Mouse (Mus musculus): ENCODE measurements around the gene Emc7. TPM values are rescaled to one million over a fixed set of nuclear protein-coding genes. Genes with fewer than 3 reads are reported as not detected.
A peak's percentile ranks its signal among the peaks of the same experiment; 100 is the strongest.

The Emc7 gene
- polyA plus RNA-seq, 1 experiment = 10.2 TPM

GRCm38 (mm10) chr2:112501209-112501608 lies 46.4 kb downstream of the Emc7 start:
- DNase-seq (ENCODE audit: low read depth) = peak; percentile 90
- TF ChIP-seq CTCF (IDR thresholded peaks at IDR 0.05; ENCODE audit: borderline replicate concordance, extremely low read depth, insufficient read depth, insufficient read length) (peak; percentile 71), POLR2A (IDR thresholded peaks at IDR 0.05; ENCODE audit: borderline replicate concordance, extremely low read depth, insufficient read depth, insufficient read length, poor library complexity, severe bottlenecking) (no peak)

GRCm38 (mm10) chr2:112503978-112504377 lies 49.2 kb downstream of the Emc7 start:
- no peak for DNase-seq (ENCODE audit: low read depth)
- TF ChIP-seq CTCF (IDR thresholded peaks at IDR 0.05; ENCODE audit: borderline replicate concordance, extremely low read depth, insufficient read depth, insufficient read length) (no peak), POLR2A (IDR thresholded peaks at IDR 0.05; ENCODE audit: borderline replicate concordance, extremely low read depth, insufficient read depth, insufficient read length, poor library complexity, severe bottlenecking) (no peak)

- no peak for TF ChIP-seq CTCF (IDR thresholded peaks at IDR 0.05; ENCODE audit: borderline replicate concordance, extremely low read depth, insufficient read depth, insufficient read length)
- no peak for TF ChIP-seq POLR2A (IDR thresholded peaks at IDR 0.05; ENCODE audit: borderline replicate concordance, extremely low read depth, insufficient read depth, insufficient read length, poor library complexity, severe bottlenecking)
Measured at GRCm38 (mm10) chr2:112506841-112507435, 52.1 kb downstream of the Emc7 start.

GRCm38 (mm10) chr2:112507444-112507843 lies 52.6 kb downstream of the Emc7 start:
- TF ChIP-seq POLR2A (IDR thresholded peaks at IDR 0.05; ENCODE audit: borderline replicate concordance, extremely low read depth, insufficient read depth, insufficient read length, poor library complexity, severe bottlenecking) (no peak), CTCF (IDR thresholded peaks at IDR 0.05; ENCODE audit: borderline replicate concordance, extremely low read depth, insufficient read depth, insufficient read length) (no peak)
- DNase-seq (ENCODE audit: low read depth) = no peak

More at GRCm38 (mm10) chr2:112506841-112507435, 52.1 kb downstream of the Emc7 start:
- DNase-seq (ENCODE audit: low read depth) = no peak

GRCm38 (mm10) chr2:112510140-112510539 lies 55.3 kb downstream of the Emc7 start:
- TF ChIP-seq CTCF (IDR thresholded peaks at IDR 0.05; ENCODE audit: borderline replicate concordance, extremely low read depth, insufficient read depth, insufficient read length) (no peak), POLR2A (IDR thresholded peaks at IDR 0.05; ENCODE audit: borderline replicate concordance, extremely low read depth, insufficient read depth, insufficient read length, poor library complexity, severe bottlenecking) (no peak)
- no peak for DNase-seq (ENCODE audit: low read depth)

GRCm38 (mm10) chr2:112513036-112513435 lies 58.2 kb downstream of the Emc7 start:
- TF ChIP-seq POLR2A (IDR thresholded peaks at IDR 0.05; ENCODE audit: borderline replicate concordance, extremely low read depth, insufficient read depth, insufficient read length, poor library complexity, severe bottlenecking) (no peak), CTCF (IDR thresholded peaks at IDR 0.05; ENCODE audit: borderline replicate concordance, extremely low read depth, insufficient read depth, insufficient read length) (peak; percentile 17; the same call in 1 of the 2 replicates)
- no peak for DNase-seq (ENCODE audit: low read depth)

- no peak for TF ChIP-seq CTCF (IDR thresholded peaks at IDR 0.05; ENCODE audit: borderline replicate concordance, extremely low read depth, insufficient read depth, insufficient read length)
- TF ChIP-seq POLR2A (IDR thresholded peaks at IDR 0.05; ENCODE audit: borderline replicate concordance, extremely low read depth, insufficient read depth, insufficient read length, poor library complexity, severe bottlenecking) = no peak
- no peak for DNase-seq (ENCODE audit: low read depth)
Measured at GRCm38 (mm10) chr2:112516728-112517127, 61.9 kb downstream of the Emc7 start.

- TF ChIP-seq CTCF (IDR thresholded peaks at IDR 0.05; ENCODE audit: borderline replicate concordance, extremely low read depth, insufficient read depth, insufficient read length) (no peak), POLR2A (IDR thresholded peaks at IDR 0.05; ENCODE audit: borderline replicate concordance, extremely low read depth, insufficient read depth, insufficient read length, poor library complexity, severe bottlenecking) (no peak)
- no peak for DNase-seq (ENCODE audit: low read depth)
Measured at GRCm38 (mm10) chr2:112517218-112517617, 62.4 kb downstream of the Emc7 start.

- no peak for TF ChIP-seq POLR2A (IDR thresholded peaks at IDR 0.05; ENCODE audit: borderline replicate concordance, extremely low read depth, insufficient read depth, insufficient read length, poor library complexity, severe bottlenecking)
- TF ChIP-seq CTCF (IDR thresholded peaks at IDR 0.05; ENCODE audit: borderline replicate concordance, extremely low read depth, insufficient read depth, insufficient read length) = peak; percentile 3; the same call in 1 of the 2 replicates
- DNase-seq (ENCODE audit: low read depth) = no peak
Measured at GRCm38 (mm10) chr2:112518541-112518940, 63.7 kb downstream of the Emc7 start.

GRCm38 (mm10) chr2:112520526-112521482 lies 66.0 kb downstream of the Emc7 start:
- TF ChIP-seq POLR2A (IDR thresholded peaks at IDR 0.05; ENCODE audit: borderline replicate concordance, extremely low read depth, insufficient read depth, insufficient read length, poor library complexity, severe bottlenecking) (no peak), CTCF (IDR thresholded peaks at IDR 0.05; ENCODE audit: borderline replicate concordance, extremely low read depth, insufficient read depth, insufficient read length) (peak; percentile 13; the same call in 1 of the 2 replicates)
- DNase-seq (ENCODE audit: low read depth) = no peak

Other genes with a start within 250 kb of the Emc7 start
- 56.2 and 59.4 TPM in 2 replicates for gene Lpcat4, start 215.5 kb upstream of the Emc7 start, polyA plus RNA-seq (2012; rRNA removed)
- gene Nutm1, start 195.7 kb upstream of the Emc7 start, polyA plus RNA-seq (2012; rRNA removed) = not detected in 2 replicates
- gene Nop10, start 193.1 kb upstream of the Emc7 start, polyA plus RNA-seq (2012; rRNA removed) = 95.9 and 145 TPM in 2 replicates
- 48.3 and 52.9 TPM in 2 replicates for gene Slc12a6, start 189.2 kb upstream of the Emc7 start, polyA plus RNA-seq (2012; rRNA removed)
- not detected in 2 replicates for gene Gm21985, start 188.7 kb upstream of the Emc7 start, polyA plus RNA-seq (2012; rRNA removed)
- 103 and 105 TPM in 2 replicates for gene Emc4, start 87.0 kb upstream of the Emc7 start, polyA plus RNA-seq (2012; rRNA removed)
- 18.2 and 19.4 TPM in 2 replicates for gene Katnbl1, start 75.8 kb upstream of the Emc7 start, polyA plus RNA-seq (2012; rRNA removed)
- 0.21 and 0.63 TPM in 2 replicates for gene Chrm5, start 25.8 kb downstream of the Emc7 start, polyA plus RNA-seq (2012; rRNA removed)
- gene Aven, start 38.0 kb downstream of the Emc7 start, polyA plus RNA-seq (2012; rRNA removed) = 6.5 and 7.2 TPM in 2 replicates

All from brain, embryonic 14.5 days (tissue).